Mouse (Mus musculus) effector memory CD4-positive, alpha-beta T cell, adult 7 months (primary cell): ENCODE results near the gene Rnf215. TPM values are rescaled to one million over a fixed set of nuclear protein-coding genes. Genes with fewer than 3 reads are reported as not detected.

Experiments
- polyA plus RNA-seq: library from polyadenylated mRNA; unstranded; fragments of 100-300 nt; shearing (Covaris generic); gene quantifications from one replicate; pipeline ENCODE4 v1.2.1, GENCODE M21; 2017

Gene Rnf215
- polyA plus RNA-seq: 27.5 TPM

DNA sequence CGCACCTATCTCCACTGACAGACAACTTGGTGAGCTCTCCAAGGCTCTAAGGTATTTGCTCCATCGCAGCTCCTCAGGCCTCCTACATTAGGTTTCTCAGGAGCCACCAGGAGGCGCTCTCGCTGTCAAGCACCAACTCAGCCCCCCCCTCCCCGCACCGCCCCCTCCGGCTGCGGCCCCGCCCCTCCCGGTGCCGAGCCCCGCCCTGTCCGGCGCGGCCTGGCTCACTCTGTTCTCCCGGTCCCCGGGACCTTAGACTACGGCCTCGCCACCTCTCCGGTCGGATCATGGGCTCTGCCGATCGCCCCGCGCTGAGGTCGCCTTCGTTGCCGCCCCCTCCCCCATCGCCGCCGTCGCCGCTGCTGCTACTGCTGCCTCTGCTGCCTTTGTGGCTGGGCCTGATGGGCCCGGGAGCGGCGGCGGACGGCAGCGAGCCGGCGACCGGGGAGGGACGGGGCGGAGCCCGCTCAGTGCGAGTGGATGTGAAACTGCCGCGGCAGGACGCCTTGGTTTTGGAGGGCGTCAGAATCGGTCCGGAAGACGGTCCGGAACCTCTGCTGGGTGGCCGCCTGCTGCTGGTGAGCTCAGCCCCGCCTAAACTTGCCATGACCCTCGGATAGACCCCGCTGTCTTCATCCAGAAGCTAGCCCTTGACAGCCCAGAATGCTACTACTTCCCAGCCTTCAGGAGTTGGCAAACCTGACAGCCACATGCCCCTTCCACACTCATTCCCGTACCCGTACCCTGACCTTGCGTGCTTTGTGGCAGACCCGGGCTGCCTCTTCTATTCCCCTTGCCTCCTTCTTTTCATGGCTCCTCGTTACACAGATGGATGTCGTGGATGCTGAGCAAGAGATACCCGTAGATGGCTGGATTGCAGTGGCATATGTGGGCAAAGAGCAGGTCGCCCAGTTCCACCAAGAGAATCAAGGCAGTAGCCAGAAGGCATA lies at the start of gene Rnf215:
Gene Rnf215 (plus strand): TSS at position 217 of the 950 bp plus-strand sequence.

DNA sequence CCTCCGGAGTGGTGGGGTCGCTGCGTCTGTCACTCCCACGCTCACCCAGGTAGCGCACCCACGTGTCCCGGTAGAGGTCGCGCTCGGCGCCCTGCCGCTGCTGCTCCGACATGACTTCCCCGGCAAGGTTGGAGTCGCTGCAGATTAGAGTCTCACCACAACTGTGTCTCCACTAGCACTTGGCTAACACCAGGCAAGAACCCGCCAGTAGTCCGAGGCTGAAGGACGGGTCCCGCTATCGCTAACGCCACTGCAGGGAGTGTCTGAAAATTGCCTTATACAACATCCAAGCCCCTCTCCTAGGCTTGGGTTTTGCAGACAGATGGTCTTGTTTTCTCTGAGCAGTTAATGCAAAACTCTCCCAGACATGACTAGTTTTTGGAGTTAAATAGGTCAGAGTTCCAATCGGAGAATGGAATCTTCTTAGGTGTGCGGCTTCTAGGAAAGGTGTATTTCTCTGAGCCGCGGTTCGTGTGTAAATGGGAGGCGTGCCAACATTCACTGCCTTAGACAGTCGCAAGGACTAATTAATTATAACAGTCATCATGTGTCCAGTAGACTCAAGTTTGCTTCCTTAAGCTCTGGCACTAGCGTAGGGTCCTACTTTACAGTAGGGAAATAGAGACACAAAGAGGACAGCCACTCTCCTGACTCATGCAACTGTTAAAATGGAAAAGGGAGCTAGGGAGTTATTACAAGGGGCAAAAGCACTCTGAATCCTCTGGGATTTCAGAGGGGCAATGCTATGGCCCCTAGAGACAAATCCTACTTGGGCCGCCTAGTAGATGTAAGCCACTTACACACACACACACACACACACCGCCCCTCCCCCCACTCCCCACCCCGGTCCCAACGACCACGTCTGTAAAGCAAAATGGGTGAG lies 39.6 kb upstream of the Rnf215 start, which contains the start of gene Mtfp1:
Gene Mtfp1 (minus strand): TSS at position 275 of the 883 bp plus-strand sequence.

DNA sequence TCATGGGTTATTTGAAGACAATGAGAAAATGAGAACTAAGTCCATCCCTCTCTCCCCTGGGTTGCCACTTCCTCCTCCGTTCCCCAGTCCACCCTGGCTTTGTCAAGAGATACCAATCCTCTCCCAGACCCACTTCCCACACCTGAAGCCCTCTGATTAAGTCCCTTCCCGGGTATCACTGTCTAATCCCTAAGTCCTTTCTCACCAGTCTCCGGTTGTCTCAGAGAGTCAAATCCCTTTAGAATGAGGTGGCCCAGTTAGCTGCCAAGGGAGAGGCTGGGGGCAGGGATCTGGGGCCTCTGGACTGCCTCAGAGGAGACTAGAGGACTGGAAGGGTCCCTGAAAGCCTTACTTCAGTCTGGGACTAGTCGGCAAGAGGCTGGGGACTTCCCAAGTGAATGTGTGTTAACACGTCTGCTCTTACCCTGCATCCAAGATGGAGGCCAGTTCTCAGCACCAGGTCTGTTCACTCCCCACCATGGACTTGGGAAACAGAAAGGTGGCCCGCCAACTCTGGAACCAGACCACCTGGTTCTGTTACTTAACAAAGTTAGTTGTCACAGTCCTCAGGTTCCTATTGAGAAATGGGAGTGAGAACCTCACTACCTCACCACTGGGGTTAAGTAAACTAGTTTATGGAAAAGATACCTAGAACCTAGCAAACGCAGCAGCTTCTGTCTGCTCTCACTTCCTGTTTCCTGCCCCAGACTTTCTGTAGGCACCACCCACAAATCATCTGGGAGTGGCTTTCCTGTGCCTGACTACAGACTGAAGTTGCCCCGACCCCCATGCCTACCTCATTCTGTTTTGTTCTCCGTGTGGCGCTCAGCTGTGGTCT lies 12.0 kb upstream of the Rnf215 start, which contains the start of gene Sec14l2:
Gene Sec14l2 (minus strand): TSS at position 674 of the 838 bp plus-strand sequence.

GRCm38 (mm10) chr11:4159808-4160708 lies 25.1 kb downstream of the Rnf215 start, which contains the start of the genes Ccdc157 and Sf3a1:
Ccdc157 (minus strand) TSS chr11:4160293.
Sf3a1 (plus strand) TSS chr11:4160350.

GRCm38 (mm10) chr11:4186486-4187317 lies 51.7 kb downstream of the Rnf215 start, which contains the start of gene Tbc1d10a:
Tbc1d10a (plus strand) TSS chr11:4186789.

Other genes with a start within 250 kb of the Rnf215 start
- gene 4921536K21Rik, start 240.1 kb upstream of the Rnf215 start, polyA plus RNA-seq: not detected
- 1.1 TPM for gene Dusp18, start 240.0 kb upstream of the Rnf215 start, polyA plus RNA-seq
- 2.7 TPM for gene Slc35e4, start 220.5 kb upstream of the Rnf215 start, polyA plus RNA-seq
- 17.8 TPM for gene Tcn2, start 203.0 kb upstream of the Rnf215 start, polyA plus RNA-seq
- gene Pes1, start 171.2 kb upstream of the Rnf215 start, polyA plus RNA-seq: 57.1 TPM
- gene 4930556J24Rik, start 158.4 kb upstream of the Rnf215 start, polyA plus RNA-seq: 0.45 TPM
- not detected for gene Gal3st1, start 151.6 kb upstream of the Rnf215 start, polyA plus RNA-seq
- gene Sec14l4, start 103.7 kb upstream of the Rnf215 start, polyA plus RNA-seq: 0.11 TPM
- 0.62 TPM for gene Sec14l3, start 70.4 kb upstream of the Rnf215 start, polyA plus RNA-seq
- 0.63 TPM for gene Mtfp1, start 39.8 kb upstream of the Rnf215 start, polyA plus RNA-seq
- gene Sec14l2, start 11.8 kb upstream of the Rnf215 start, polyA plus RNA-seq: 0.62 TPM
- gene Ccdc157, start 25.1 kb downstream of the Rnf215 start, polyA plus RNA-seq: 7.3 TPM
- gene Sf3a1, start 25.1 kb downstream of the Rnf215 start, polyA plus RNA-seq: 38.1 TPM
- gene Tbc1d10a, start 51.6 kb downstream of the Rnf215 start, polyA plus RNA-seq: 93.1 TPM
- gene Castor1, start 83.0 kb downstream of the Rnf215 start, polyA plus RNA-seq: 25.3 TPM
- gene Osm, start 101.2 kb downstream of the Rnf215 start, polyA plus RNA-seq: 7.5 TPM
- 3.1 TPM for gene Lif, start 122.4 kb downstream of the Rnf215 start, polyA plus RNA-seq